Mouse (Mus musculus): ENCODE measurements around the gene Spry1.
A peak's percentile ranks its signal among the peaks of the same experiment; 100 is the strongest.

The Spry1 gene

DNA sequence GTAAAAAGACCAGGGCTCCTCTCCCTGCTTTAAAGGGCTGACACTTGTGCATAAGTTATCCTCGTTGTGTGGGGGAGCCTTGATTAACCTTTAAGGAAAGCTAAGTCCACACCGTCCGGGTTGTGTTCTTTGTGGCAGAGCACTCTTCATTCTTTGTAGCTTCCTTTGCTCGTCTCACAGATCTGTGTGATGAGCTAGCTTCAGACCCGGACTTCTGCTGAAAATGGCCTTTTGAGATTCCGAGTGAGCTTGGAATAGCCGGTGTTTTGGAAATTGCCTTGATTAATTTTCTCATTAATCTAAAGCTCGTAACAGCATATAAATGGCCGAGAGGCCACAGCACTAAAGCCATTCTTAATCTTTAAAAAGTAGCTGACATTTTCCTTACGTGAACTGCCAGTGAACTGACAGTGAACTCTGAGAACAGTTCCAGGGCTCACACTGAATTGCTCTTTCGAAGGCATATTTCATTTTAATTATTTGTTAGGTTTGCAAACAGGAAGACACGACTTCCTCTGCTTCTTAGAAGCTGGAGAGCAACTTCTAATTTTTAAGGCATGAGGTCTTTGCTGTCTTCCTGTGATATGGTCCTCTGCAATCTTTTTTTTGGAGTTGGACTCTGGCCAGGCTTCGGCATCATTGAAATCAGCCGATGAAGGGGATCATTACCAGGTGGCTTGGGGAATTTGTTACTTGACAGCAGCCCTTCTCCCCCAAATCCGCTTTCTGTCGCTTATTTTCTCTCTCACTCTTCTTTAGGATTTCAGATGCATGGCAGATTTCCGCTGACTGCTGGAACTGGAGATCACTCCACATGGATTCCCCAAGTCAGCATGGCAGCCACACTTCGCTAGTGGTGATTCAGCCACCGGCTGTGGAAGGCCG lies 2.3 kb downstream of the Spry1 start:
- peak; percentile 24 for DNase-seq (ENCODE audit: low read depth, low spot score)

GRCm38 (mm10) chr3:37642681-37643214 lies 3.0 kb downstream of the Spry1 start:
- DNase-seq (ENCODE audit: low read depth, low spot score) = peak; percentile 50

- no peak for DNase-seq (ENCODE audit: low read depth, low spot score)
Measured at GRCm38 (mm10) chr3:37643411-37643810, 3.7 kb downstream of the Spry1 start.

DNA sequence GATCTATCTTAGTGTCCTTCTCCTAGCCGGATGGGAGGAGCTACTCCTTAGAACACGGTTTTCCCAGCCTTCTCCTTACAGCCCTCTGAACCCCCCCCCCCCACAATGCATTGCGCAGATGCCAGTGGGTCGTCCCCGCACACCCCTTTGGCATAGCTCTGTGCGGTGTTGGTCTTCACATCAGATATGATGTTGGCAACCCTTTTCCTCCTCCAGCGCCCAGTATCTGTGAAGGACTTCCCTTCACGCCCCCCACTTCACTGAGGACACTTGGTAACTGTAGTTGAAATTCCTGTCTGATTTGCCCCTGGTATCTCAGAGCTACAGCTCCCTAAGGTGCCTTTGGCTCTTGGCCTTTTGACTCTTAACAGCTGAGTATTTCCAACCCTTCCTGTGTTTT lies 4.2 kb downstream of the Spry1 start:
- no peak for DNase-seq (ENCODE audit: low read depth, low spot score)

DNA sequence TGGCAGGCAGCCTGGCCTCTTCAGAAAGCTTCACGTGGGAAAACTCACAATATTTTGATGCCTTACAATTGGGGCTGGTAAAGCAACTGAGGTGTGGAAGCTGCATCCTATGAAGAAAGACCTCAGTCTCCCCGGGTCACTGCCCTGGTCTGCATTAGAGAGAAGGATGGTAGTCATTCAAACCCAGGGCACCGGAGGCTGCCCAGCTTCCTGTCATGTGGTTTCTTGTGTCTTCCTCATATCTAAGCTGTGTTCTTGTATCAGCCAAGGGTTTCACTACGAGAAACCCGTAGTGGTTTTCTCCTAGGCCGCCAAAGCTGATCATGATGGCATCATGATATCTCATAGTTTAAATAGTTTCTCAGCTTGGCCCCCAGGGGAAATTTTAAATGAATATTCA lies 5.3 kb downstream of the Spry1 start:
- peak; percentile 55 for DNase-seq (ENCODE audit: low read depth, low spot score)

GRCm38 (mm10) chr3:37646221-37646620 lies 6.5 kb downstream of the Spry1 start:
- no peak for DNase-seq (ENCODE audit: low read depth, low spot score)

DNA sequence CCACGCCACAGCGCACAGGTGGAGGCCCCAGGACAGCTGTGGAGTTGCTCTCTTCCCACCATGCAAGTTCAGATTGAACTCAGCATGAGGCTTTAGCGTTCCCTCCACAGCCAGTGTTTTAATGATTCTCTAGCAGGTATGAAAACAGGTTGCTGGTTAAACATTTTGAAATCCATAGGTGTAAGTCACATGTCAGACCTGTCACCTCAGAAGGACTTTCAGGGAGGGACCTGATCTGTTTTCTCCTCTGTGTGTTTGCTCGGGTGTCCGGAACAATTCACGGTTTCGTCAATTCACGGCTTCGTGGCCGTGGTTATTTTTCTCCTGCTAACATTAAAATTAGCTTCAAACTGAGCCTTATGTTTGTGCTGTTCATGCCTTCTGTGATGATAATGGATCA lies 7.5 kb downstream of the Spry1 start:
- DNase-seq (ENCODE audit: low read depth, low spot score) = no peak

- no peak for DNase-seq (ENCODE audit: low read depth, low spot score)
Measured at GRCm38 (mm10) chr3:37648244-37648643, 8.5 kb downstream of the Spry1 start.

GRCm38 (mm10) chr3:37649281-37649680 lies 9.5 kb downstream of the Spry1 start:
- no peak for DNase-seq (ENCODE audit: low read depth, low spot score)

DNA sequence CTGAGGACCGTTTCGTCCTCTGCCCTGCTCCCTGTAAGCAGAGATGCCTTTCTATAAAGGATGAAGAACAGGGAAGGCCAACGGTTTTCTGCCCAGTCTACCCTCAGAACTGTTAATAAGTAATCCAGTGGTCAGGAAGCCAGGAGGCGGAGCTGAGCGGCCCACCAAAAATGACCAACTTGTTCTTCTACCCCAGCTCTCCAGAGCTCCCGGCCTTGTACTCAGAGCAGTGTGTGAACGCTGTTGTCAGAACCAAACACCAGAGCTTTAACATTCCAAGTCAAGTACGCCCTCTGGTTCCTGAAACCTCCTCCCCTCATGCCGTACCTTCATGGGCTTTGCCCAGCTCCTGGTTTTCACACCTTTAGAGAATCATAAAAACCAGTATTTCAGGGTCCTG lies 12.8 kb downstream of the Spry1 start:
- DNase-seq (ENCODE audit: low read depth, low spot score) = no peak

- peak; percentile 74 for DNase-seq (ENCODE audit: low read depth, low spot score)
Measured at GRCm38 (mm10) chr3:37653935-37654729, 14.4 kb downstream of the Spry1 start.

- no peak for DNase-seq (ENCODE audit: low read depth, low spot score)
Measured at GRCm38 (mm10) chr3:37654787-37655186, 15.0 kb downstream of the Spry1 start.

DNA sequence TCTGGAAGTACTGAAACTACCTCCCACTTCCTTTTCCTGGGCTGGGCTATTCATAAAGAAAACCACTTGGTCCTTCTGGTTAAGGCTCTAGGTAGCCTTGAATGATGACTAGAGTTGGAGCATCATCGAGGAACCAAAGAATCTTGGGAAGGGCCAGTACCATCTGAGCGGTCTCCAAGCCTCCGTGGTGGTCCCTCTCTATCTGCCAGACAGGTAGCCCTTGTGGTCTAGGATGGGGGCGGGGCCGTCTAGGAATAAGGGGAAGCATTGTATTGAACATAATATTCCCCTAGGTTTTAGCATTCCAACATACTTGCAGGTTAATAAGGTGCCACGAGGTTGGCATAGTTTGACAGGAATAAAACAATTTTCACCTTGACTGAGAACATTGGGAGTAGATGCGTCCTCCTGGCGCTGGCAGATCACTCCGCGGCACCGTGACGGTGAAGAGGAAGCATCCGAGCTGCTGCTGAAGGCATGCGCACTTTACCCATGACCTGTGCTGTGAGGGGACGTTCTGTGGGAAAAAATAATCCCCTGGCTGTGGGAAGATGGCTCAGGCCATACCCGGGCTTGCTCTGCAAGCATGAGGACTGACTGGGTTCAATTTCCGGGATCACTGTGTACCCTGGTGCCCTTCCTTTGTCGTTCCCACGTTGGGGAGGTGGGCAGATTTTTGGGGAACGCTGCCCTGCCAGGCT lies 16.3 kb downstream of the Spry1 start:
- peak; percentile 72 for DNase-seq (ENCODE audit: low read depth, low spot score)

GRCm38 (mm10) chr3:37657009-37657408 lies 17.3 kb downstream of the Spry1 start:
- DNase-seq (ENCODE audit: low read depth, low spot score) = no peak

DNA sequence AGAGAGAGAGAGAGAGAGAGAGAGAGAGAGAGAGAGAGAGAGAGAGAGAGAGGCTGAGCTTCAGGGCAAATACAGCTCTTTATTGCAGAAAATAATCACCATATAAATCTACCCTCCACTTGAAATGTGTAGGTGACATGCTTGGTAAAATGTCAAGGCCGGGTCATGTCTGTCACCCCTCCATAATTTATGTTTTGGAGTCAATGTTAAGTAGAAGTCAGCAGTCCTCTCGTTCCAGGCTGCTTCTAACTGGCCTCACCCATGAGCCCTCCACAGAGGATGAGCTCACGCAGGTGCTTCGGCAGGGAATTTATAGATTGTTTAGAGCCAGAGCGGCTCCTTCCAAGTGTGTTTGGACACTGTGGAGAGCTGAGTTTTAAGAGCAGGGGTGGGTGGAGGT lies 18.4 kb downstream of the Spry1 start:
- no peak for DNase-seq (ENCODE audit: low read depth, low spot score)

DNA sequence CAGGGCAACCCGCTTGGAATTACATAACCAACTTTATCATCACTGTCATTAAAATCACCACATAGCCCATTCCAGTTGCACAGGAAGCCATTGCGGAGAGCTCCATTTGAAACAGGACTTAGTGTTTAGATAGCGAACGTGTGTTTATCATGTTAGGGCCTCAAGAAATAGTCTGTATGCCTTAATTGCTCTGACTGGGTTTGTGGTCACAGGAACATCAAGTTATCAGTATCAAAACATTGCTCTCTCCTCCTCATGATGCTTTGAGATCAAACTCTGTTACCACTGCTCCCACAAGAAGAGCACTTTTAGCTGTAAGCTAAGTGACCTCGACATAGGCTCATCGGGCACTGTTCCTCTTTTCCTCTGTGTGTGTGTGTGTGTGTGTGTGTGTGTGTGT lies 19.9 kb downstream of the Spry1 start:
- no peak for DNase-seq (ENCODE audit: low read depth, low spot score)

DNA sequence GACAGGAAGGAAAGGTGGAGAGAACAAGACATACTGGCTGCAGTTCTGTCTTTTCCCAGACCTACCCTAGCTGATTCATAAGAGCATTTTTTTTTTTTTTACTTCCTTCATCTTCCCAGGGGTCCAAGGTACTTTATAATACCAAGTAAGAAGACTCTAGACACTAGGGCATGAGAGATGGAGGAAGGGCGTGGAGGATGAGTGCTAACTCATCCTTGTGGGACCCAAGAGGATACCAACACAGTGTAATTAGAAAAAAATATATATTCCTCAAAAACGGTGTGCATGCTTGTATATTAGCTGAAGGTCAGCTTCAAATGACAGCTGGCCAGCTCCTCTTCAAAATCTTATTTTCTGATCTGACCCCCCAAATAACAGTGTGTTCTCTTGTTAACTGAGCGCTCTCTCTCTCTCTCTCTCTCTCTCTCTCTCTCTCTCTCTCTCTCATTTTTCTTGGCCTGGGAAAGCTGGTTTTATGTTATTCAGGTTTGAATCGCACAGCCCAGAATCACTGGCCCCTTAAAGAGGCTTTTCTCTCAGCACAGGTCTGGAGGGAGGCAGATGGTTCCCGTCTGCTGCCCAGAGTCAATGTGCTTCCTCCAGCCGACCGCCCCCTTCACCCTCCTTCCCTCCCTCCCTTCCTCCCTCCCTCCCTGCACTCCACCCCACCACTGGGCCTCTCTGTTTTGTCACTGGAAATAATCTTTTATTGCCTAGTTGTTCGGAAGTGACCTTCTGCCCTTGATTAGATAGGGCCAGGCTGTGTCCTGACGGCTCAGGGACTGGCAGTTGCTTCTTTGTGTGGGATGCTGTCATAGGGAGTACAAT lies 26.8 kb downstream of the Spry1 start:
- no peak for DNase-seq (ENCODE audit: low read depth, low spot score)

DNA sequence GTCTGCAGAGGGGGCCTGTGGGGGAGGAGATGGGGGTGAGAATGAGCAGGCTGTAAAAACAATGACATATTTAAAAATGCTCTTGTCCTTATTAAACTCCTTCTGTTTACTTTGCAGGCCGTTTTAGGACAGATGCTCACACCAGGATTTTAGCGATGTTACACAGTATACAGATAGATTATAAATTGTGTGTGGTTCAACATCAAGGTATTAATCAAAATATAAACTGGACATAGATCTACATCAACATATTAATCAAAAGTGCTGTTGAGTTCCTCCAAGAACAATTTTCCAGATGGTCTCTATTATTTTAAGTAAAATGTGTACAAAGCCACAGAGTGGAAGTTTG lies 27.3 kb downstream of the Spry1 start:
- no peak for DNase-seq (ENCODE audit: low read depth, low spot score)

DNA sequence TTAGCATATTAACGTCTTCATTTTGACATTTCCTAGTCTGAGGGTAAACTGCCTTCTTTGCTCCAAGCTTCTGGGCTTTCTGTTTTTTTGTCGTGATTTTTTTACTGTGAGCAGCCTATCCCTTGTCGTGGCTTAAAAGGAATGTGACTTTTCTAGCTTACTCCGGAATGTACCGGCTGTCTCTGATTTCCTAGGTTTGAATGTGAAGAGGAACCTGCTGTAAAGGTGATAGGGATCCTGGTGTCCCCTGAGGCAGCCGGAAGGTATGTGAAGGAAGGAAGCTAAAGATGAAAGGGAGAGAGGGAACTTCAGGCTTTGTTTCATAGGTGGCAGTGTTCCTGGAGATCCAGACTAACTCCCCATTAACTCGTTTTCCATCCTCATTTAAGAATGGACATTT lies 28.0 kb downstream of the Spry1 start:
- no peak for DNase-seq (ENCODE audit: low read depth, low spot score)

- DNase-seq (ENCODE audit: low read depth, low spot score) = no peak
Measured at GRCm38 (mm10) chr3:37668652-37669051, 28.9 kb downstream of the Spry1 start.

- no peak for DNase-seq (ENCODE audit: low read depth, low spot score)
Measured at GRCm38 (mm10) chr3:37669100-37669499, 29.4 kb downstream of the Spry1 start.
